Mouse (Mus musculus) MEL (cell line): ENCODE data around the gene Lamb3. TPM values are rescaled to one million over a fixed set of nuclear protein-coding genes. Genes with fewer than 3 reads are reported as not detected.

Experiments used
- DNase-seq: peaks from one replicate; pipeline ENCODE4 v3.0.0; 2011; ENCODE audit warnings: low read depth, low spot score
- H3K27ac ChIP-seq: 2 replicates; pipeline ENCODE4 v1.5.1; 2012; ENCODE audit warnings: low read depth, mild to moderate bottlenecking, control low read depth, low read length, moderate library complexity; ENCODE audit not compliant: control insufficient read depth
- H3K27me3 ChIP-seq, 2 experiments: fragments of 150-350 bp in 1 of 2; sonication (generic) in 1 of 2; 2 replicates each; pipeline ENCODE4 v1.6.1; 2012; ENCODE audit warnings: low read length in 2 of 2, mild to moderate bottlenecking in 2 of 2, improper control_type of control experiment in 1 of 2, moderate library complexity in 1 of 2; ENCODE audit not compliant: insufficient read depth in 2 of 2, control insufficient read depth in 1 of 2
- H3K36me3 ChIP-seq, 2 experiments: 2 replicates each; pipeline ENCODE4 v1.6.1; 2012 to 2014; ENCODE audit warnings: low read length in 2 of 2, improper control_type of control experiment in 1 of 2, inconsistent platforms in 1 of 2, mild to moderate bottlenecking in 1 of 2; ENCODE audit not compliant: insufficient read depth in 2 of 2, control insufficient read depth in 1 of 2
- H3K4me1 ChIP-seq, 2 experiments: fragments of 150-350 bp in 1 of 2; sonication (generic) in 1 of 2; 2 replicates each; pipeline ENCODE4 v1.6.1; 2012; ENCODE audit warnings: low read length in 2 of 2, improper control_type of control experiment in 1 of 2, mild to moderate bottlenecking in 1 of 2; ENCODE audit not compliant: insufficient read depth in 2 of 2, control insufficient read depth in 1 of 2
- H3K4me3 ChIP-seq, 2 experiments: fragments of 150-350 bp in 1 of 2; sonication (generic) in 1 of 2; 2 replicates each; pipeline ENCODE4 v1.5.1; 2012; ENCODE audit warnings: low read depth in 2 of 2, low read length in 2 of 2, mild to moderate bottlenecking in 2 of 2, moderate library complexity in 2 of 2, control low read depth in 1 of 2, improper control_type of control experiment in 1 of 2; ENCODE audit not compliant: control insufficient read depth in 1 of 2, insufficient read depth in 1 of 2
- H3K79me2 ChIP-seq: 2 replicates; pipeline ENCODE4 v1.6.1; 2012; ENCODE audit warnings: mild to moderate bottlenecking, low read length, moderate library complexity; ENCODE audit not compliant: control insufficient read depth, poor library complexity, insufficient read depth
- H3K9ac ChIP-seq: 2 replicates; pipeline ENCODE4 v1.6.1; 2012; ENCODE audit warnings: low read depth, mild to moderate bottlenecking, control low read depth, low read length, moderate library complexity; ENCODE audit not compliant: control insufficient read depth, poor library complexity, severe bottlenecking
- H3K9me3 ChIP-seq: fragments of 150-350 bp; sonication (generic); replicated peaks from 2 replicates; pipeline ENCODE4 v1.6.1; 2012; ENCODE audit warnings: mild to moderate bottlenecking, low read length, improper control_type of control experiment, moderate library complexity; ENCODE audit not compliant: insufficient read depth
- BHLHE40 ChIP-seq: IDR thresholded peaks from 2 replicates; pipeline ENCODE4 v1.6.1; 2012; ENCODE audit warnings: low read depth, mild to moderate bottlenecking, inconsistent platforms, low read length, improper control_type of control experiment, borderline replicate concordance
- CHD1 ChIP-seq: IDR thresholded peaks from 2 replicates; pipeline ENCODE4 v1.6.1; 2012; ENCODE audit warnings: low read depth, mild to moderate bottlenecking, inconsistent platforms, low read length, improper control_type of control experiment
- CTCF ChIP-seq, 3 experiments: IDR thresholded peaks in 2 of 3; conservative IDR thresholded peaks in 1 of 3; 2 replicates each; pipeline ENCODE4 v1.5.1; 2011 to 2012; ENCODE audit warnings: low read length in 3 of 3, low read depth in 2 of 3, mild to moderate bottlenecking in 2 of 3, improper control_type of control experiment in 1 of 3, inconsistent platforms in 1 of 3, mixed read lengths in 1 of 3, moderate library complexity in 1 of 3; ENCODE audit not compliant: control insufficient read depth in 1 of 3, insufficient read depth in 1 of 3, poor library complexity in 1 of 3, severe bottlenecking in 1 of 3
- E2F4 ChIP-seq: IDR thresholded peaks from 2 replicates; pipeline ENCODE4 v1.6.1; 2011; ENCODE audit warnings: low read depth, low read length, improper control_type of control experiment, borderline replicate concordance
- ELF1 ChIP-seq: IDR thresholded peaks from 2 replicates; pipeline ENCODE4 v1.6.1; 2014; ENCODE audit warnings: low read depth, mild to moderate bottlenecking, inconsistent platforms, low read length, improper control_type of control experiment, moderate library complexity
- EP300 ChIP-seq, 2 experiments: IDR thresholded peaks; 2 replicates each; pipeline ENCODE4 v1.6.1; 2011; ENCODE audit warnings: improper control_type of control experiment in 2 of 2, low read length in 2 of 2, low read depth in 1 of 2, mild to moderate bottlenecking in 1 of 2
- ETS1 ChIP-seq: IDR thresholded peaks from 2 replicates; pipeline ENCODE4 v1.6.1; 2012; ENCODE audit warnings: low read depth, mild to moderate bottlenecking, inconsistent platforms, low read length, improper control_type of control experiment, moderate library complexity
- GABPA ChIP-seq: IDR thresholded peaks from 2 replicates; pipeline ENCODE4 v1.6.1; 2012; ENCODE audit warnings: low read depth, mild to moderate bottlenecking, inconsistent platforms, low read length, improper control_type of control experiment, moderate library complexity
- HCFC1 ChIP-seq: IDR thresholded peaks from 2 replicates; pipeline ENCODE4 v1.6.1; 2012; ENCODE audit warnings: low read depth, mild to moderate bottlenecking, inconsistent platforms, low read length, improper control_type of control experiment, moderate library complexity
- MAFK ChIP-seq: IDR thresholded peaks from 2 replicates; pipeline ENCODE4 v1.6.1; 2011; ENCODE audit warnings: low read depth, mild to moderate bottlenecking, low read length, improper control_type of control experiment, borderline replicate concordance
- MAX ChIP-seq: IDR thresholded peaks from 2 replicates; pipeline ENCODE4 v1.6.1; 2011; ENCODE audit warnings: low read length, improper control_type of control experiment
- MAZ ChIP-seq: IDR thresholded peaks from 2 replicates; pipeline ENCODE4 v1.6.1; 2012; ENCODE audit warnings: low read depth, mild to moderate bottlenecking, inconsistent platforms, low read length, improper control_type of control experiment
- MEF2A ChIP-seq: IDR thresholded peaks from 2 replicates; pipeline ENCODE4 v1.6.1; 2014; ENCODE audit warnings: low read depth, mild to moderate bottlenecking, inconsistent platforms, low read length, improper control_type of control experiment; ENCODE audit not compliant: poor library complexity, insufficient replicate concordance, severe bottlenecking; ENCODE audit errors: extremely low read depth
- MXI1 ChIP-seq: IDR thresholded peaks from 2 replicates; pipeline ENCODE4 v1.6.1; 2011; ENCODE audit warnings: mild to moderate bottlenecking, low read depth, low read length, improper control_type of control experiment
- MYB ChIP-seq: IDR thresholded peaks from 2 replicates; pipeline ENCODE4 v1.6.1; 2011; ENCODE audit warnings: mild to moderate bottlenecking, low read depth, low read length, improper control_type of control experiment
- NELFE ChIP-seq: IDR thresholded peaks from 2 replicates; pipeline ENCODE4 v1.6.1; 2011; ENCODE audit warnings: low read depth, low read length, improper control_type of control experiment
- POLR2A ChIP-seq, 2 experiments: IDR thresholded peaks; 2 replicates each; pipeline ENCODE4 v1.6.1; 2011 to 2012; ENCODE audit warnings: low read length in 2 of 2, mild to moderate bottlenecking in 2 of 2, control low read depth in 1 of 2, improper control_type of control experiment in 1 of 2, low read depth in 1 of 2, moderate library complexity in 1 of 2; ENCODE audit not compliant: control insufficient read depth in 1 of 2, insufficient read depth in 1 of 2, poor library complexity in 1 of 2
- POLR2AphosphoS2 ChIP-seq: IDR thresholded peaks from 2 replicates; pipeline ENCODE4 v1.6.1; 2011; ENCODE audit warnings: low read length, improper control_type of control experiment
- POLR2AphosphoS5 ChIP-seq: IDR thresholded peaks from 2 replicates; pipeline ENCODE4 v1.6.1; 2012; ENCODE audit warnings: low read depth, borderline replicate concordance, mild to moderate bottlenecking, inconsistent platforms, low read length, moderate library complexity, mixed read lengths
- RAD21 ChIP-seq: IDR thresholded peaks from 2 replicates; pipeline ENCODE4 v1.6.1; 2011; ENCODE audit warnings: mild to moderate bottlenecking, low read depth, low read length, improper control_type of control experiment
- RCOR1 ChIP-seq: IDR thresholded peaks from 2 replicates; pipeline ENCODE4 v1.6.1; 2012; ENCODE audit warnings: low read depth, mild to moderate bottlenecking, inconsistent platforms, low read length, improper control_type of control experiment
- UBTF ChIP-seq: IDR thresholded peaks from 2 replicates; pipeline ENCODE4 v1.6.1; 2012; ENCODE audit warnings: low read depth, mild to moderate bottlenecking, inconsistent platforms, low read length, improper control_type of control experiment, moderate library complexity, borderline replicate concordance; ENCODE audit not compliant: insufficient read depth
- ZC3H11A ChIP-seq: IDR thresholded peaks from 2 replicates; pipeline ENCODE4 v1.6.1; 2012; ENCODE audit warnings: low read depth, mild to moderate bottlenecking, inconsistent platforms, low read length, improper control_type of control experiment
- ZKSCAN1 ChIP-seq: IDR thresholded peaks from 2 replicates; pipeline ENCODE4 v1.6.1; 2012; ENCODE audit warnings: low read depth, mild to moderate bottlenecking, inconsistent platforms, low read length, improper control_type of control experiment, moderate library complexity
- polyA plus RNA-seq, 2 experiments: library from polyadenylated mRNA; stranded (reverse) in 1 of 2; unstranded in 1 of 2; fragments of >175 nt in 1 of 2; fragments of >200 nt in 1 of 2; gene quantifications; 2 replicates each; pipeline versions ENCODE4 v1.2.1 to v1.2.4; 2012; ENCODE audit warnings: low replicate concordance in 2 of 2, low read depth in 1 of 2; ENCODE audit not compliant: insufficient read length in 2 of 2, insufficient read depth in 1 of 2, missing spikeins in 1 of 2
- total RNA-seq: library from RNA; depleted of rRNA; stranded (reverse); fragments of 300-350 nt; gene quantifications from 2 replicates; pipeline ENCODE4 v1.2.3, GENCODE M21; 2012

Lamb3 gene
- total and polyA plus RNA-seq, 3 experiments = 0.03 to 0.35 TPM; not detected in 1

DNA sequence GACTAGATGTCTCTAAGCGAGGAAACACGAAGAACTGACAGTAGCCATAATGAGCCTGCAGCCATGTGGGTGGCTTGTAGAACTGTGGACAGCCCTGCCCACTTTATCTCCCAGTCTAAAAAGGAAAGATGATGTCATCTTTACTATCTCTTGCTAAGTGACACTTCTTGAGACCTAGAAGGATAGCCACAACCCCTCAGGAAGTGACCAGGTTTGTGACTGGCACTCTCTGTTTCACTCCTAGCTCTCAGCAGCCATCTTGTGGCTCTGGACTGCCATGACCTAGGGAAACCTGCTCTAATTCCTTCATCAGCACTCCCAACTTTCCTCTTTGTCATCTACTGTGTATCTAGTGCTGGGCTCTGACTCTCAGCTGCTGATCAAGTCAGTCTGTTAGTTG is 9.2 kb upstream of the Lamb3 start:
- peaks cover 0 to 21% of the 10 kb centered on the region in 2 experiments; a peak in 2 of 4 replicates for H3K36me3 ChIP-seq
- no peaks in the 10 kb centered on the region for H3K9me3 ChIP-seq
- H3K4me3 ChIP-seq = no peak overlapping the region
- no peak overlapping the region for H3K9ac ChIP-seq
- H3K27ac ChIP-seq = no peak overlapping the region
- peak in 1 of 3 experiments; percentile 4; a peak in 1 of 6 replicates for TF ChIP-seq CTCF (IDR thresholded peaks at IDR 0.05 in 2 of 3, conservative IDR thresholded peaks at IDR 0.05 in 1 of 3; ENCODE audit: control insufficient read depth in 1 of 3, insufficient read depth in 1 of 3, low read depth in 2 of 3, low read length in 3 of 3, poor library complexity in 1 of 3, severe bottlenecking in 1 of 3)
- no peak for TF ChIP-seq ZKSCAN1
- peak; percentile 34; the same call in 1 of the 2 replicates for TF ChIP-seq MEF2A
- peak; percentile 18 for DNase-seq
- H3K79me2 ChIP-seq = no peaks in the 10 kb centered on the region
- H3K27me3 ChIP-seq = no peaks in the 10 kb centered on the region
- peaks cover 0 to 30% of the 10 kb centered on the region in 2 experiments; a peak in 3 of 4 replicates for H3K4me1 ChIP-seq

- Histone ChIP-seq H3K27ac (peak overlapping the region; percentile 89), H3K9ac (peak overlapping the region; percentile 62), H3K9me3 (no peaks in the 10 kb centered on the region), H3K4me3 (peak overlapping the region; percentile 9 to 50), H3K79me2 (no peaks in the 10 kb centered on the region), H3K4me1 (peaks cover 0 to 30% of the 10 kb centered on the region in 2 experiments; a peak in 3 of 4 replicates)
- DNase-seq = peak; percentile 12
- TF ChIP-seq ZC3H11A = no peak
- no peak for TF ChIP-seq GABPA
- TF ChIP-seq EP300 (IDR thresholded peaks at IDR 0.05; ENCODE audit: low read depth in 1 of 2, low read length in 2 of 2) = peak in 1 of 2 experiments; percentile 18; a peak in 1 of 4 replicates
- TF ChIP-seq, all 39 proteins: peak for 1
- Histone ChIP-seq H3K27me3 (no peaks in the 10 kb centered on the region; a peak in 1 of 4 replicates), H3K36me3 (peaks cover 0 to 21% of the 10 kb centered on the region in 2 experiments; a peak in 2 of 4 replicates)
Measured at GRCm38 (mm10) chr1:193200640-193201382, 6.7 kb upstream of the Lamb3 start.

GRCm38 (mm10) chr1:193201383-193201778 is 6.1 kb upstream of the Lamb3 start, which contains the start of gene Traf3ip3:
Traf3ip3 (minus strand) TSS chr1:193201703.
- Histone ChIP-seq H3K4me3 (peak within 1 kb of the TSS; percentile 24 to 50), H3K27ac (peak within 1 kb of the TSS; percentile 89), H3K79me2 (no peaks in the 10 kb centered on the region), H3K9me3 (no peaks in the 10 kb centered on the region), H3K36me3 (peaks cover 0 to 21% of the 10 kb centered on the region in 2 experiments; a peak in 2 of 4 replicates), H3K27me3 (no peaks in the 10 kb centered on the region; a peak in 1 of 4 replicates), H3K4me1 (peaks cover 0 to 30% of the 10 kb centered on the region in 2 experiments; a peak in 3 of 4 replicates), H3K9ac (peak within 1 kb of the TSS; percentile 62)
- DNase-seq = peak; percentile 92
- TF ChIP-seq RAD21 = no peak
- TF ChIP-seq UBTF = no peak
- TF ChIP-seq GABPA = no peak
- TF ChIP-seq ELF1 = peak; percentile 55; the same call in 1 of the 2 replicates
- no peak for TF ChIP-seq E2F4
- TF ChIP-seq ETS1 = no peak
- no peak for TF ChIP-seq MAZ
- TF ChIP-seq HCFC1 = peak; percentile 32; the same call in 1 of the 2 replicates
- no peak for TF ChIP-seq MAX
- no peak for TF ChIP-seq RCOR1
- no peak for TF ChIP-seq POLR2AphosphoS2
- TF ChIP-seq POLR2A (IDR thresholded peaks at IDR 0.05; ENCODE audit: control insufficient read depth in 1 of 2, insufficient read depth in 1 of 2, low read depth in 1 of 2, low read length in 2 of 2, poor library complexity in 1 of 2) = peak; percentile 39 to 66; a peak in 2 of 4 replicates
- TF ChIP-seq MAFK = no peak
- no peak for TF ChIP-seq BHLHE40
- TF ChIP-seq MXI1 = no peak
- no peak for TF ChIP-seq MYB
- no peak for TF ChIP-seq POLR2AphosphoS5
- TF ChIP-seq NELFE = peak; percentile 48
- TF ChIP-seq CHD1 = no peak
